Mouse (Mus musculus): ENCODE measurements around the gene C730034F03Rik.

- TF ChIP-seq POLR2A (IDR thresholded peaks at IDR 0.05; ENCODE audit: low read depth, low read length) = no peak
- TF ChIP-seq CTCF (conservative IDR thresholded peaks at IDR 0.05; ENCODE audit: insufficient read depth, insufficient read length, low read depth, low read length) = no peak
Observed at GRCm38 (mm10) chr15:89461321-89461720, 31.9 kb downstream of the C730034F03Rik start.
